Mouse (Mus musculus): ENCODE data around the gene Cbl. TPM values are rescaled to one million over a fixed set of nuclear protein-coding genes. Genes with fewer than 3 reads are reported as not detected.

The Cbl gene
- polyA plus RNA-seq, 1 experiment from 2014 or later = 12.7 TPM

- Histone ChIP-seq H3K27me3 (ENCODE audit: control insufficient read depth, insufficient read depth, low read length) (no peaks in the 10 kb centered on the region), H3K9ac (ENCODE audit: low read length) (no peak overlapping the region), H3K36me3 (ENCODE audit: control insufficient read depth, insufficient read depth, low read length) (no peaks in the 10 kb centered on the region), H3K4me2 (ENCODE audit: low read length) (no peak overlapping the region), H3K27ac (replicated peaks in 1 of 2; ENCODE audit: control insufficient read depth in 1 of 2, insufficient read depth in 1 of 2, low read depth in 2 of 2, low read length in 2 of 2) (no peak overlapping the region), H3K4me1 (ENCODE audit: control insufficient read depth in 2 of 2, insufficient read depth in 2 of 2, low read length in 2 of 2) (peaks cover 6 to 9% of the 10 kb centered on the region in 2 experiments), H3K9me3 (ENCODE audit: control insufficient read depth, low read length) (no peaks in the 10 kb centered on the region), H3K4me3 (ENCODE audit: control insufficient read depth in 1 of 2, insufficient read depth in 1 of 2, low read depth in 1 of 2, low read length in 2 of 2) (no peak overlapping the region)
- no peak for ATAC-seq (ENCODE audit: insufficient number of reproducible peaks, insufficient read depth, low FRiP score, low read depth)
- WGBS = 63% methylated on average over 6 of the region's 6 CpGs
Measured at GRCm38 (mm10) chr9:44124317-44124716, 109.5 kb downstream of the Cbl start.

DNA sequence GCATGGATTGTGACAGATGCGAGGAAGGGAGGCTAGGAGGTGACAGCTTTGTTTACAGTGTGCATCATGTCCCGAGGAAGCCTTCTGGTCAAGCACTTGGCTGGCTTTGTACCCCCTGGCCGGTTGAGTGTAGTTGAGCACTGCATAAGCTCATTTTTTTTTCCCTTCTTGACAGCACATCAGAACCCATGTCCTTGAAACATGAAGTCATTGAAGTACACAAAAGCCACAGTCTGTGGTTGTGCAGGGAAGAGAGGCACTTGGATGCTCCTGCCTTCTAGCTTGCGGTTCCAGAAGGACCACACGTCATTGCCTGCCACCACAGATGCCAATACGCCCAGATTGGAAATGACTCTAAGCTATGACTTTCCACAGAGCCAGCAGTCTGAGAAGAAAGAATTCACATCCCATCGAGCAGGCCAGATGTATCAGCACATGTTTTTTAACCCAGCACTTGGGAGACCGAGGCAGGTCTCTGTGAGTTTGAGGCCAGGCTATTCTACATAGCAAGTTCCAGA is 113.8 kb downstream of the Cbl start:
- ATAC-seq (ENCODE audit: insufficient number of reproducible peaks, insufficient read depth, low FRiP score, low read depth) = no peak
- Histone ChIP-seq H3K27me3 (ENCODE audit: control insufficient read depth, insufficient read depth, low read length) (no peaks in the 10 kb centered on the region), H3K4me2 (ENCODE audit: low read length) (no peak overlapping the region), H3K4me3 (ENCODE audit: control insufficient read depth in 1 of 2, insufficient read depth in 1 of 2, low read depth in 1 of 2, low read length in 2 of 2) (no peak overlapping the region), H3K9ac (ENCODE audit: low read length) (no peak overlapping the region), H3K36me3 (ENCODE audit: control insufficient read depth, insufficient read depth, low read length) (no peaks in the 10 kb centered on the region), H3K9me3 (ENCODE audit: control insufficient read depth, low read length) (no peaks in the 10 kb centered on the region), H3K27ac (replicated peaks in 1 of 2; ENCODE audit: control insufficient read depth in 1 of 2, insufficient read depth in 1 of 2, low read depth in 2 of 2, low read length in 2 of 2) (no peak overlapping the region), H3K4me1 (ENCODE audit: control insufficient read depth in 2 of 2, insufficient read depth in 2 of 2, low read length in 2 of 2) (no peaks in the 10 kb centered on the region)
- 70% methylated on average over 8 of the region's 8 CpGs for WGBS

GRCm38 (mm10) chr9:44119011-44119410 is 114.8 kb downstream of the Cbl start:
- Histone ChIP-seq H3K4me2 (ENCODE audit: low read length) (no peak overlapping the region), H3K36me3 (ENCODE audit: control insufficient read depth, insufficient read depth, low read length) (no peaks in the 10 kb centered on the region), H3K4me3 (ENCODE audit: control insufficient read depth in 1 of 2, insufficient read depth in 1 of 2, low read depth in 1 of 2, low read length in 2 of 2) (no peak overlapping the region), H3K27me3 (ENCODE audit: control insufficient read depth, insufficient read depth, low read length) (no peaks in the 10 kb centered on the region), H3K27ac (replicated peaks in 1 of 2; ENCODE audit: control insufficient read depth in 1 of 2, insufficient read depth in 1 of 2, low read depth in 2 of 2, low read length in 2 of 2) (no peak overlapping the region), H3K9ac (ENCODE audit: low read length) (no peak overlapping the region), H3K4me1 (ENCODE audit: control insufficient read depth in 2 of 2, insufficient read depth in 2 of 2, low read length in 2 of 2) (no peaks in the 10 kb centered on the region), H3K9me3 (ENCODE audit: control insufficient read depth, low read length) (no peaks in the 10 kb centered on the region)
- WGBS = 48% methylated on average over 5 of the region's 5 CpGs
- no peak for ATAC-seq (ENCODE audit: insufficient number of reproducible peaks, insufficient read depth, low FRiP score, low read depth)

DNA sequence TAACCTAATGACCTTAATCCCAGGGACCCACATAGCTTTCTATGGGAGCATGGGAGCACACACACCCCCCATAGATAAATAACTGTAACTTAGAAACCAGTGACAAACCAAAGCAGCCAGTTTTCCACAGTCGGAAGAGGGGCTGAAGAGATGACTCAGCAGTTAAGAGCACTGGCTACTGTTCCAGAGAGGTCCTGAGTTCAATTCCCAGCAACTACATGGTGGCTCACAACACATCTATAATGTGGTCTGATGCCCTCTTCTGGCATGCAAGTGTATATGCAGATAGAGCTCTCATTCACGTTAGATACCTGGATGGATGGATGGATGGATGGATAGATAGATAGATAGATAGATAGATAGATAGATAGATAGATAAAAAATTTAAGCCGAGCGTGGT is 117.7 kb downstream of the Cbl start:
- Histone ChIP-seq H3K9me3 (ENCODE audit: control insufficient read depth, low read length) (no peaks in the 10 kb centered on the region), H3K4me3 (ENCODE audit: control insufficient read depth in 1 of 2, insufficient read depth in 1 of 2, low read depth in 1 of 2, low read length in 2 of 2) (no peak overlapping the region), H3K27ac (replicated peaks in 1 of 2; ENCODE audit: control insufficient read depth in 1 of 2, insufficient read depth in 1 of 2, low read depth in 2 of 2, low read length in 2 of 2) (no peak overlapping the region), H3K27me3 (ENCODE audit: control insufficient read depth, insufficient read depth, low read length) (no peaks in the 10 kb centered on the region), H3K9ac (ENCODE audit: low read length) (no peak overlapping the region), H3K4me1 (ENCODE audit: control insufficient read depth in 2 of 2, insufficient read depth in 2 of 2, low read length in 2 of 2) (peaks cover 0 to 2% of the 10 kb centered on the region in 2 experiments; a peak in 1 of 4 replicates), H3K4me2 (ENCODE audit: low read length) (no peak overlapping the region), H3K36me3 (ENCODE audit: control insufficient read depth, insufficient read depth, low read length) (no peaks in the 10 kb centered on the region)
- no peak for ATAC-seq (ENCODE audit: insufficient number of reproducible peaks, insufficient read depth, low FRiP score, low read depth)
- WGBS = 85% methylated on average over 4 of the region's 4 CpGs

DNA sequence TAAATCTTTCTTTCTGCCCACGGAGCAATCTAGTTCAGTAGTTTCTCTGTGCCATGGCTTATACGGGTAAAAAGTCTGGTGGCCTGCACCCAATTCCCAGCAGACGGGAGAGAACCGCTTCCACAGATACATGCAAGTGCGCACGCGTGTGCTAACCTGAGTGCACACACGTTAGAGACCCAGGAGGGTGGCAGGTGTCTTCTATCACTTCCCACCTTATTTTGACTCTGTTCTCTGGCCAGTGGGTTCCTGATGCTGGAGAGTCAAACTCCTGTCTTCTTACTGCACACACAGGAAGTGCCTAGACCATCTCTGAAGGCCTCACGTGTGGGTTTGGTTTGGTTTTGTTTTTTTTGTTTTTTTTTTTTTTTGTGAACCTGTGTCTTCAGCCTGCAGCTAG is 118.2 kb downstream of the Cbl start:
- 88% methylated on average over 9 of the region's 9 CpGs for WGBS

GRCm38 (mm10) chr9:44114453-44114852 is 119.4 kb downstream of the Cbl start:
- peaks cover 6 to 13% of the 10 kb centered on the region in 2 experiments; a peak in 3 of 4 replicates for H3K4me1 ChIP-seq (ENCODE audit: control insufficient read depth in 2 of 2, insufficient read depth in 2 of 2, low read length in 2 of 2)

More for the DNA sequence above, 118.2 kb downstream of the Cbl start:
- no peak overlapping the region for H3K9ac ChIP-seq (ENCODE audit: low read length)
- ATAC-seq (ENCODE audit: insufficient number of reproducible peaks, insufficient read depth, low FRiP score, low read depth) = no peak
- peaks cover 1 to 2% of the 10 kb centered on the region in 2 experiments; a peak in 3 of 4 replicates for H3K4me1 ChIP-seq (ENCODE audit: control insufficient read depth in 2 of 2, insufficient read depth in 2 of 2, low read length in 2 of 2)
- no peaks in the 10 kb centered on the region for H3K27me3 ChIP-seq (ENCODE audit: control insufficient read depth, insufficient read depth, low read length)
- H3K9me3 ChIP-seq (ENCODE audit: control insufficient read depth, low read length) = no peaks in the 10 kb centered on the region
- H3K27ac ChIP-seq (replicated peaks in 1 of 2; ENCODE audit: control insufficient read depth in 1 of 2, insufficient read depth in 1 of 2, low read depth in 2 of 2, low read length in 2 of 2) = no peak overlapping the region
- H3K36me3 ChIP-seq (ENCODE audit: control insufficient read depth, insufficient read depth, low read length) = no peaks in the 10 kb centered on the region
- no peak overlapping the region for H3K4me2 ChIP-seq (ENCODE audit: low read length)
- H3K4me3 ChIP-seq (ENCODE audit: control insufficient read depth in 1 of 2, insufficient read depth in 1 of 2, low read depth in 1 of 2, low read length in 2 of 2) = no peak overlapping the region

DNA sequence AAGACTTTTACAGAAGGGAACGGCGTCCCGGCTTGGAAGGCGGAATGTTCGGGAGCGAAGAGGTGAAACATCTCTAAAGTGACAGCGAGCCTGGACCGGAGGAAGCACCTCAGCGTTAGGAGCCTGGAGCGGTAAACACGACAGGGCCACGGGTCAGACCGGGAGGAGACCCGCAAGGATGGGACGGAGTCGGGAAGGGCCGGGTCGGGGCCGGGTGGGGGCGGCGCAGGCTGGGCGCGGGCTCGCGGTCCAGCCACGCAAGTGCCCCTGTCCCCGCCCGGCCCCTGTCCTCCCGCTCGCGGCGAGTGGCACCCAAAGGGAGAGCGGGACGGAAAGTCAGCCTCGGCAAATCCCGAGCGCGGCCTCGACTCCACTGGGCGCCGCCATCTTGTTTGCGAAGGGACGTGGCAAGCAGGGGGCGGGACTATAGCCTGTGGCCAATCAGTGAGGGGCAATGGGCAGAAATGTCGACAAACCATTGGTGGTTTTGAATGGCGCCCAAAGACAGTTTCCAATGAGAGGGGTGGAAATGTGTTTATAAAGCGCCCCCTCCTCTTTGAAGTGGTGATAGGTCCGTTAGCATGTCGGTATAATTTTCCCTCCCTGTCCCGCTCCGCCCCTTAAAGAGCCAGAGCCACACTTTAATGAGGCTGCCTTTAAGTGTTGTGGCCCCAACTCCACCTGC is 120.6 kb downstream of the Cbl start, which contains the start of the genes Gm49380 and Rnf26:
TSS of gene Gm49380 (minus strand) at position 396 of the 685 bp plus-strand sequence.
TSS of gene Rnf26 (minus strand) at position 413 of the 685 bp plus-strand sequence.
- Histone ChIP-seq H3K27me3 (ENCODE audit: control insufficient read depth, insufficient read depth, low read length) (no peaks in the 10 kb centered on the region), H3K36me3 (ENCODE audit: control insufficient read depth, insufficient read depth, low read length) (peaks cover 14% of the 10 kb centered on the region), H3K9me3 (ENCODE audit: control insufficient read depth, low read length) (no peaks in the 10 kb centered on the region), H3K27ac (replicated peaks in 1 of 2; ENCODE audit: control insufficient read depth in 1 of 2, insufficient read depth in 1 of 2, low read depth in 2 of 2, low read length in 2 of 2) (peak within 1 kb of the TSS; percentile 34 to 75; a peak in 3 of 4 replicates), H3K4me3 (ENCODE audit: control insufficient read depth in 1 of 2, insufficient read depth in 1 of 2, low read depth in 1 of 2, low read length in 2 of 2) (peak within 1 kb of the TSS; percentile 59 to 86), H3K4me2 (ENCODE audit: low read length) (peak within 1 kb of the TSS; percentile 59), H3K9ac (ENCODE audit: low read length) (peak within 1 kb of the TSS; percentile 91), H3K4me1 (ENCODE audit: control insufficient read depth in 2 of 2, insufficient read depth in 2 of 2, low read length in 2 of 2) (peaks cover 11 to 25% of the 10 kb centered on the region in 2 experiments; a peak in 3 of 4 replicates)
- peak; percentile 94 for ATAC-seq (ENCODE audit: insufficient number of reproducible peaks, insufficient read depth, low FRiP score, low read depth)
- under 1% methylated on average over 46 of the region's 51 CpGs for WGBS

More at GRCm38 (mm10) chr9:44114453-44114852, 119.4 kb downstream of the Cbl start:
- Histone ChIP-seq H3K9ac (ENCODE audit: low read length) (no peak overlapping the region), H3K4me3 (ENCODE audit: control insufficient read depth in 1 of 2, insufficient read depth in 1 of 2, low read depth in 1 of 2, low read length in 2 of 2) (no peak overlapping the region), H3K9me3 (ENCODE audit: control insufficient read depth, low read length) (no peaks in the 10 kb centered on the region), H3K4me2 (ENCODE audit: low read length) (no peak overlapping the region), H3K27ac (replicated peaks in 1 of 2; ENCODE audit: control insufficient read depth in 1 of 2, insufficient read depth in 1 of 2, low read depth in 2 of 2, low read length in 2 of 2) (no peak overlapping the region), H3K27me3 (ENCODE audit: control insufficient read depth, insufficient read depth, low read length) (no peaks in the 10 kb centered on the region), H3K36me3 (ENCODE audit: control insufficient read depth, insufficient read depth, low read length) (peaks cover 5% of the 10 kb centered on the region)
- WGBS = 79% methylated on average over 2 of the region's 2 CpGs
- no peak for ATAC-seq (ENCODE audit: insufficient number of reproducible peaks, insufficient read depth, low FRiP score, low read depth)
